Mouse (Mus musculus) embryo, embryonic 11 days (tissue): ENCODE measurements at regions not wholly inside any gene's neighbourhood (a gene's known extent, or its start where the extent isn't known, plus 50 kb on each side); places are given as distances from the start of the nearest gene placed in this dataset.
A peak's percentile ranks its signal among the peaks of the same experiment; 100 is the strongest.

ENCODE experiments used
- DNase-seq: peaks from one replicate; pipeline ENCODE4 v3.0.0-alpha.2; 2015

DNA sequence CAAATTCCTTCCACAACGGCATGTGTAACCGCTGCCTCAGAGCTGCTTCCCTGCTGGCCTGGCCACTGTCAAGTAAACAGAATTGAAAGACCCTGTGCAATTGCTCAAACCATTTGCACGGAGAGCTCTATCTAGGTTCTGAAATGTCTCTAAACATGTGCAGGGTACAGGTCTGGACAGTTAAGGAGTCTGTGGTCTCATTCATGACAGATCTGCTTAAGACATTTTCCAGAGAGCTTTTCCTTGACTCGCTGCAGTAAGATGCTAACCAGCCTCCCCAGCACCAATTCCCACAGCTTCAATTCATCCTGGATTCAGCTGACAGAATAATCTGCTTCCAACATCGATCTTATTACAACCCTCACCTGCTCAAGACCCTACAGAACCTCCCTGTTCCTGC, 235.1 kb upstream of the Mpped2 start:
- peak; percentile 43 for DNase-seq

DNA sequence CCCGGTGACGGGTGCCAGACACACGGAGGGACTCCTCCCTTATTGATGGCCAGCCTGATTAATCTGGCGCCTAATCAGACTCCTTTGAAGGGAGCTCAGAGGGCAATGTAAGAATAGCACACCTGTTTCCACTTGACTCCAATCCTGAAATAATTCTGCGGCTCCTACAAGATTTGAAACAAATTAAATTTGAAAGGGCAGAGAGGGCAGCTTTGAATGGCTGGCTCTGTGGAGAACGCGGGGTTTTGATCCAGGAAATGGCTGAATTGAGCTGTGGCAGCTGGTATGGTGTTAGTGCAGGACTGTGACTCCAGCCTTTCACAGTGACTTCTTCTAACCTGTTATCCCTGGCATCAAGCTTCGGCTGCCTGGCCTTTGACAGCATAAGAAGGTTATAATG, 232.0 kb upstream of the Mpped2 start:
- peak; percentile 68 for DNase-seq

DNA sequence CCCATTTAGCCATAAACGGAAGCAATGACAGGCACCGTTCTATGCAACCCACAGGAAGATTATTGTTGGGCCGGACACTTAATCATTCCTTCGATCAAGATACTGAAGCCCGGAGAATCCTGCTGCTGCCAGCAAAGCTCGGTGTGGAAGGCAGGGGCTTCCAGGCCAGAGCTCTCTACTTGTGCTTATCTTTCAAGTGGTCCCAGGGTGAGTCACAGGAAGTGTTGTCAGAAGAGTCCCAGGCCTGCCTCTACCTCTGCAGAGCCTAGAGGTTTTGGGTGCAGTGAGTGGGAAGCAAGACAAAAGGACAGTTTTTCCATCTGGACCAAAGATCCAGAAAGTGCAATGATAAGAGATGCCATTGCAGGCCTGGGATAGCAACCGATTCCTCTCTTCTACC, 231.6 kb upstream of the Mpped2 start:
- peak; percentile 32 for DNase-seq

DNA sequence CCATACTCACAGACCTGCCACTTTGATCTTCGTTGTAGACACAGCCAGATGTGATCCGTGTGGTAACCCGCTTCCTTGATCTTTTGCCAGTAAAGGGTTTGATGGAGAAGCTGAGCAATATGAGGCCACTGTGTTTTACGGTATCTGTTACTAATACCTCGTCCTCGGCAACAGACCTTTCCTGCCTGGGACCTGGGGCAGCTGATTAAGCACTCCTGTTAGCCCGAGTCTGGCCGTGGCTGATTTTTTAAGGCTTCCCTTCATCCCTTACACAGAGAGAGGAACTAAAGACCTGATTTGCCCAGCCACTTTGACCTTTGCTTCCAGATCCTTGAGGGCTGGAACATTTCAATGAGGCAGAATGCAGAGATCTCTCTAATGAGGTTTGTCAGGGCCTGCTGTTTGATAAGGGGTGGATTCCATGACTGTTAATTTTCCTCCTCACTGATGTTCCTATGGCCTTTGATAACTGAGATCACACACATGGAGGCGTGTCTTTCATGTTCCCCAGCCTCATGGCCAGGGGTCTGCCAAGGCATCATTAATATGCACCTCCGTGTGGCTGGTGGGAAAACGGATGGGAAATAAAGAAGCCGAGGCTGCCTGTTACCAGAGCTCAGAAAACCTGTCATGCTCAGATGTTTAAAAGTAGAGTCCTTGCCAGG, 231.0 kb upstream of the Mpped2 start:
- DNase-seq: peak; percentile 42

DNA sequence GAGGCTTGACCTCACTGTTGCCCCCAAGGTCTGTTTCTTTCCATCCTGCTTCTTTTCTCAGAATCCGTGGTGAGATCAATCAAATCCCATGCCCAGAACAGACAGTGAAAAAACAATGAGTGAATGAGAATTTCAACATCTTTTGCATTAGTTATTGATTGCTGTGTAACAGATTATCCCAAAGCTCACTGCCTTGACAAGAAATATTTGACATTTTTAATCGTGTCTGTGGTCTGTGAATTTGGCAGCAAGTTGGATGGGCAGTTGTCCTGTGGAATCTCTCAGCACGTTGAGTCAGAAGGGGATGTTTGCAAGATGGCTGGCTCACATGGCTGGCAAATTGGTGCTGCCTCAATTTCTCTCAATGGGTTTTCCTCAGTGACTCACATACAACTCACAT, 228.0 kb upstream of the Mpped2 start:
- no peak for DNase-seq

DNA sequence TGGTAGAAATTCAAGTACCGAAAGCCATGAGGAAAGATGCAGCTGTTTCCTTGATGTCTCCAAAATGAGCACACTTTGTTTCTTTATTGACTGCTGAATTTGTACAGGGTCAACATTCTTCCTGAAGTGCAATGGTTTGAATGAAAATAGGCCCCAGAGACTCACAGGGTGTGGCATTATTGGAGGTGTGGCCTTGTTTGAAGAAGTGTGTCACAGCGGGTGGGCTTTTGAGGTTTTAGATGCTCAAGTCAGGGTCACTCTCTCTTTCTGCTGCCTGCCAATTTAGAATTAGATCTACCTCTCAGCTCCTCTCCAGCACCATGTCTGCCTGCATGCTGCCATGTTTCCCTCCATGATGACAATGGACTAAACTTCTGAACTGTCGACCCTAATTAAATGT, 227.2 kb upstream of the Mpped2 start:
- no peak for DNase-seq

DNA sequence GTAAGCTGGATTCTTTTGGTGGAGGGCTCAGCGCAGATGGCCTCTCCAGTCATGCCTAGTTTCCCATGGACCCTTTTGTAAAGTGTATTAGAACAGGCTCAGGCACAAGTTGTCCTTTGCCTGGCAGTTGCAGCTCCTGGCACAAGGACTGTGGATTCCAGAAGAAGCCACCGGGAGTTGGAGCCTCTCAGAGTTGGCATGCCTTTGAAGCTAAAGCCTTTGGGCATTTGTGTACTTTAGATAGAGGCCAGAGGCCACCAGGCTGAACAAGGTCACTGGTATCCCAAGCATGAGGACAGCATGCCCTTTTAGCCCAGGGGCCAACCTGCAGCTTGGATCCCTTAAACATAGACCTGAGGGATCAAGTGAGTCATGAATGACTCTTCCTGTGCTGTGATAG, 223.9 kb upstream of the Mpped2 start:
- no peak for DNase-seq

DNA sequence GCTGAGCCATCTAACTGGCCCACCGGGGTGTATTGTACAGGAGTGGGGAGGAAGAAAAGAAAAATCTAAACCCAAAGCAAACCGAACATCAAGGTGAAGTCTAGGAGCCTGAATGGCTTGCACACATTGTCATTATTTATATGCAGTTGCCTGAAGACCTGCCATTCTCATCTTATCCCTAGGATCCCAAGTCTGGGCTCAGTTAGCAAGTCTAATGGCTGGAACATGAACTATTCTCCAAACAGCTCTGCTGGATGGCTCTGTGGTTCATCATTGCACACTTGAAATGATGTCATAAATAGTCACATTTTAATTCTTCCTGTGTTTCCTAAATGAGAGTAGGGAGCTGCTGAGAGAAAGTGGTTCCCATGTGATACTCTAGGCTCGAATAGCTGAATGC, 219.6 kb upstream of the Mpped2 start:
- no peak for DNase-seq

DNA sequence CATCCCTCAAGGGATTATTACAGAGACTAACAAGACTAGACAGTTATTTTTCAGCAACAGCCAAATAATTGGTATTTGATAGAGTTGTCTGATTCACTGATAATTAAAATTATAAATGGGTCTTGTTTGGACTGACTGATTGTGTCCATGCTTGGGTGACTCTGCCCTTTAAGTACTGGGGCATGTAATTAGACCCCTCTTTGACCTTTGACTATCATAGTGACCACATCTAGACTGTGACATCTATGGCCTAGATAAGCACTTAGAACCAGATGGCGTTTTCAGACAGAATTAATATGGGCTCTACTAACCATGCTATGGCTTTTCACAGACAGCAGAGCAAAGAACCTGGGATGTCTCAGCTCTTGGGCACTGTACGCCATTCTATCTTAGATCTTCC, 215.1 kb upstream of the Mpped2 start:
- DNase-seq: no peak

DNA sequence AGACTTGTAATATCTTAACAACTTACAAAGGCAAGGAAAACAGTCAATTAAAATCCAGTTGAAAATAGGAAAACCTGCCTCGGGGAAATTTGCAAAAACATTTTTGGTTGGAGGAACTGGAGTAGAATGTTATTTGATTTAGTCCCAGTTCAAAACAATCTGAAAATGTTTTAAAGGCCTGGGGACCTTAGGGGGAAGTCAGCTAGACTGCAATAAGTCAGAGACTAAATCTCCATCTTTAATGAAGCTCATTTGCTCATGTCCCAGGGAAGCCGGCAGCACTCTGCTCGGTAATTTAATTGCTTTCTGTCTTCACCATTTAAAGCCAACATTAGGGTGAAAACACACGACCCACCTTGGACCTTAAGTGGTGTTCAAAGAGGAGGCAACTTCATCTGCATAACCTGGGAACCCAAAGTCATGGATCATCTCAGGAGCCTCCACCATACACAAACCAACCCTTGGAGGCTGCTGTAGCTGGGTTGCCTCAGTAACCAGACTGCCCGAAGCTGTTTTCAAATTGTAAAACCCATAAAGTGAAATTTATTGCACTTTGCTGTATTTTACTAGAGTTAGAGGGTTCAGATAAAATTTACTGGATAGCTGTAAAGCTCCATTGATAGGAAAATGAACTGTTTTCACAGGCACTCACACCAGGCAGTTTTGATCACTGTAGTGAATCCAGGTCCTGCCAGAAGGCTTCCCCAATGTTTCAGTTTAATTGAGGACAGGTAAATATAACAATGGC, 205.6 kb upstream of the Mpped2 start:
- no peak for DNase-seq

DNA sequence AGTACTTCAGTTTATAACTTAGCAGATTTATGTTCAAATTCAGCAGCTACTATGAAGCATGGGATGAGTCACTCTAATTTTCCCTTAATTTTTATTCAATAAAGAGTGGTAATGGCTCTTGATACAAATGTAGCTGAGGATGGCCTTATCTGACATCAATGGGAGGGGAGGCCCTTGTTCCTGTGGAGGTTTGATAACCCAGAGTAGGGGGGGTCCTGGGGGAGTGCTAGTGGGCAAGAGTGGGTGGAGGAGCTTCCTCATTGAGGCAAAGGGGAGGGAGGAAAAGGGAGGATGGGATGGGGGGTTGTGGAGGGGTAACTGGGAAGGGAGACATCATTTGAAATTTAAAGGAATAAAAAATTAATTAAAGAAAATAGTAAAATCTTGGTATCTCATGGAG, 194.3 kb upstream of the Mpped2 start:
- no peak for DNase-seq

DNA sequence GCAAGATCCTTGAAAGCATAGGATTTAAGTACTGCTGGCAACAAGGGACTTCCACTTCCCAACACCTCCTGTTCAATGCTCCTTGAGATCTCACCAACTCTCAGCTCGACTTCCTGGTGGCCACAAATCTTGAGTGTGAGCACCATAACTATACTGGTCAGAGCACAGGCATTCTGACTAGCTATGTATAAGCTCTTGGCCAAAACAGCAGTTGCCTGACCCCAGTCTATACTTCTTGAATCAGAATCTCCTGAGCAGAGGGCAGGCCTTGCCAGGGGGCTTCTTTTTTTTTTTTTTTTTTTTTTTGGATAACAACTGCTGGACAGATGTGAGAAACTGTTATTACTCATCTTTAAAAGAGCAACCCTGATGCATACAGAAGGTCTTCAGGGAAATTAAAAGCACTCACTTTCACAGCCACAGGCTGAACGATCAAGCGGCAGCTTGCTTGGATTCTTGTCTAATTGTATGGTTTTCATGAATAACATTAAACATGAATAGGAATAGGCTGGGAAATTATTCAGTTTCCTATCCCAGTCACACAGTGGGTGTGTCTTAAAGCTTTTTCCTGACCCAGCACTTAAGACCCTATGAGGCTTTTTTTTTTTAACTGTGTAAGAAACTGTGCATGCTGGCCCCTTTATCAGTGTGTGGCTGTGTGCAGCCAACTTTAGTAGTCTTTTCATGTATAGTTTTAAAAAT, 193.7 kb upstream of the Mpped2 start:
- peak; percentile 13 for DNase-seq

DNA sequence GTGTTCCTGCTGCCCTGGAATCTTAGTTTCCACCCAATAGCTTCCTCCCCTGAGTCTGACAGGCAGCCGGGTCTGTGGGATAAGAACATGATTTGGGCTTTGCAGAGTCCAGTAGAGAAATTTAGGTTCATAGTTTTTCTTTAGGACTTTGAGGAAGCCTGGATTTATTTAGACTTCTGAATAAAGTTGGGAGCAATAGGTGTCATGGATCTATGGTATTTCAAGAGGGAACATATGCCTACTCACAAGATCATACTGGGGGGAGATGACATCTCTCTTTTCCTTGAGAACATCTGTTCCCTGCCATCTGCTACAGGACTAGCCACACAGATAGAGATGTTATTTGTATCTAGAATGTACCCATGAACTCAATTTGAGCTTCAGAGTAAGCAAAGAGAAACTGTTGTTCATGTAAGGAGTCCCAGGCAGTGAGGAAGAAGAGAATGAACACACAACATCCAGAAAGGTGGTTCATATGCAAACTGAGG, 188.1 kb upstream of the Mpped2 start:
- no peak for DNase-seq

DNA sequence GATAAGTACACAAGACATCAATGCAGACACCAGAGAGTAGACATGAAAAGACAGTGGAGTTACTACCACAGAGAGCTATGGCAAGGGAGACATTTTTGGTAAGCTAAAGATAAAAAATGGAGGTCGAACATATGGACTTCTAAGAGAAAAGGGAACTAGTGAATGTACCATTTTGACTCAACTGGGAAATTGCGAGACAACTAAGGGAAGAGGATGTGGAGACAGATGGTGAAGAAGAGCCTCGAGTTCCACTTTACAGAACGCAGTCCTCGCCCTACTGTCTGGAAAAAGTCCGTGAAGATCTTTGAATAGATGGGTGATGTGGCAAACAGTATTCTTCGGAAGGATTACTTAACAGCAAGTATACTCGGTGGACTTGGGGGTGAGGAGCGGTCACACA, 181.2 kb upstream of the Mpped2 start:
- no peak for DNase-seq

DNA sequence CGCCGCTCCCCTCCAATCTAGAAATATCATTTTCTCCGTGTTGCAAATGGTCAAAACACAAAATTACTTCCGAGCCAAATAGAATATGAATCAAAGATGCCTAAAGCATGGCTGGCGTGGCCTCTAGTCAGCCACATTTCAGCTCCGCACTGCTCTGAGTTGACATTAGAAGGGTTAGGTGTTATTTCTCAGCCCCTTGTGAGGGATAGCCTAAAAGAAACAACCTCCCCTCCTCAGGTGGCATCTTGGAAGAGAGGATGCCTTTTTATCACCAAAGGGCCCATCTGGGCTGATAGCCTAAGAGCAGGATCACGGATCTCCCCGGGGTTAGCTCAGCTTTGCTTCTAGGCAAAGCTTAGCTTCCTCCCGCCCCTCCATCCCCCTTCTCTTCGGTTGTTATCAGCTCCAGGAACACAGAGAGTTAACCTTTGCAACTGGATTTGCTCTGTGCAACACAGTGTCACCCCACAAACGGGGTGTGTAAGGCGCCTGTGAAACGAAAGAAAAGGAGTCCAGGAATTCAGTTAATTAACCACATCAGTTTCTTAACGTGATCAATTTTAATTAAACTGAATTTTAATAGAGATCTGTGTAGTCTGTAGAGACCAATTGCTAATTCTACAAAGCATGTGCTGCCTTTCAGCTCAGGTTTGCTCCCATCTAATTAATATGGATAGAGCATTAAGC, 180.6 kb upstream of the Mpped2 start:
- DNase-seq: peak; percentile 20

DNA sequence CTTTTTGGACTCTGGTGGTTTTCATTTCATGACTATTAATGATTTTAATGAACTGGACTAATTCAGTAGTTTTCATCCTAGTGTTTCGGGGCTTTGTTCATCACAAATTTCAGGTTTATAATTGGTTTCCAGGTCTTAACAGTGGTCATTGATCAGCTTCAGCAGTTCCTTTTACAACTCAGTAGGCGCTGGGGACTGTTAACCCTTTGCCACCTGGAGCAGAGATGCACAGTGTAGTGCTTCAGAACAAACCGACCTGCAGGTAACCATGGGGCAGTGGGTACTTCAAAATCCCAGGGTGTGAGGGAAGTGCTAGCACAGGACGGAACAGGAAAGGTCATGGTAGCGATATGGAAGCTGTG, 180.1 kb upstream of the Mpped2 start:
- DNase-seq: peak; percentile 15

DNA sequence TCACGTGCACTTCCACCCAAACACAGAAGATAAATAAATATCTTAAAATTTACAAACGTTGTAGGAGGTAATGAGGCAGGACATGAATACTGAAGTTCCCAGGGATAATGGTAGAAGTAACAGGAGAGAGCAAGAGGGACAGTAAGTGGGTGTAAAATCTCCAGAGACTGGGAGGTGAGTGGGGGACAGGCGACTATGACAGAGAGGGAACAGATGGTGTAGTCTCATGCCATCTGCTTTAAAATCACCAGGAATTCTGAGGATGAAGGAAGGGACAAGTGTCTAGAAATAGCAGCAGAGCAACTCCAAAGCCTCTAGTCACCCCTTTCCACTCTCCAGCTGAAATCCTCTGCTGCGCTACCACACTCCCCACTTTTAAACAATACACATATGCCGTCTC, 175.8 kb upstream of the Mpped2 start:
- DNase-seq: no peak

DNA sequence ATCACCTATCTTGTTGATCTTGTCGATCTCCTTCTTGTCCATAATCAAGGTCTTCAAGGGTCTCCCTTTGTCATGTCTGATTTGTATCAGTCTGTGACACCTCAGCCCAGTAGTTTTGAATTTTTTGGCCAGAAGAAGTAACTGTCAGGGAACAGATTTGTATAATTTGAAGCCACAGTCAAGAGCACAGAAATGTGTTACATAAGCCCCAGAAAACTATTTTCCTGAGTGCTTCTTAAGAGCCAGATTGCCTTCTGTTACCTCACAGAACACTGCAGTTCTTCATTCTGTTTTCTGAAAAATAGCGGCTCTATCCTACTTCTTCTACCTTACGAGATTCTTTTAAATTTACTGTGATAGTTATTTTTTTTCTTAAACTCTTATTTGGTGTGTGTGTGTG, 170.1 kb upstream of the Mpped2 start:
- DNase-seq: no peak

DNA sequence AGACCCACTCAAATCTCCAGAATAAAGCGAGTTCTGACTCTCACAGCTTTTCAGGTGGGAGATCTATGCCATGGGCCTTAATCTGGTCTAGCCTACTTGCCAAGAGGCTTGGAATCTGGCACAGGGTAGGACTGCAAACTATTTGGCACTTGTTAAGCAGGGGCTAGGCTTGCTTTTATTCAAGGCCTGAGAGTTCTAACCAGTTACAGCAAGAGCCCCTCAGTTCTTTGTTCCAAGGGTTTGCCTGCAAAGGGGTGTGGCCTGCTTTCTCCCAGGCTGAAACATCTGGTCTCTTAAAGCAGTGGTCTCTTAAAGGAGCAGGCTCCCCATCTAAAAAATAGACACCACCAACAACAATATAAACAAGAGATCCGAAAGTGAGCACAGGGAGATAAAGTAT, 166.1 kb upstream of the Mpped2 start:
- peak; percentile 78 for DNase-seq

DNA sequence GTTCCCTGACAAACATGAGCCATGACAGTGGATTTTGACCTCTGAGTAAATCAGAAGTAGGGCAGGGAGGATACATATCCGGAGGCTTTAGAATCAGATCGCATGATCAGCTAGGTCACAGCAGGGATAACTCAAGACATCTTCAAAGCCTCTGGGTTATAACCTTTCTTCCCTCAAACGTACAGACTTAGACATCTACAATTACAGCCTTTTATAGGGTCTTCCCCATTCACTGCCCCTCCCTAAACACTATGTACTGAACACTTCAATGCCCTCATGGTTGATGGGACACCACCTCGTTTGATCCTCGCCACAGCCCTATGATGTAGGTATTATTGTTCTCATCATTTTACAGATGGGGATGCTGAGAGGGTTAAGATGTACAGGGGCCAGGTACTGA, 163.8 kb upstream of the Mpped2 start:
- DNase-seq: no peak

DNA sequence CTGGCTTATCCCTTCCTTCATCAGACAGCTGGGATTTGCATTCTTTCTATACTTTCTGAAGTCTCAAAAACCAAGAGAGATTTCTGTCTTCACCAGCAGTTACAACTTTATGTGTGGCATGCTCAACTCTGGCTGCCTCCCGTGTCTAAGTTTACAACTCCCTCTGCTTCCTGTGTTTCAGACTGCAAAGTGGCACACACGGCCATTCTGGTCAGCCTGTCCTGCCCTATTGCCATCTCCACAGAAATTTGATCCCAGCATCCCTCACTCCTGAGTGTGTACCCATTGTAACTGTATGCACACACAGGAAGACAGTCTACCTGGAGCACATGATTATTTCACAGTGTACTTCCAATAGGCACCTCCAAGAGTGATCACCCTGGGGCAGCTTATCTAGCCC, 163.3 kb upstream of the Mpped2 start:
- DNase-seq: no peak

DNA sequence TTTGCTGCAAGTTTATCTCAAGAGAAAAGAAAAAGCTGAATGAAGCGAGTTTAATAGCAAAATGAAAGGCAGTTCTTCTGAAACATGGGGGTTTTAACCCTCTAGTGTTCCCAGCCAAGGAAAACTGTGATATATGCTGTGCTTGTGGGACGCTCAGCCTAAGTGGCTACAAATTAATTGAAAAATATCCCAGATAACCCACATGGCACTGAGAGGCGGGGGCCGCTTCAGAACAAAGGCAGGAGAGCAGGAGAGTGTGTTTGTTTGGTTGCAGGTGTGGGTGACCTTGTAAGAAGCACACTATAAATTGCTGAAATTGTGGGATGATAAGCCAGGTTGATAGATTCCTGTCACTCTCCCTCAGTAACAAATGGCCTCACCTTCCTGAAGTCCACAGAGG, 154.7 kb upstream of the Mpped2 start:
- no peak for DNase-seq

DNA sequence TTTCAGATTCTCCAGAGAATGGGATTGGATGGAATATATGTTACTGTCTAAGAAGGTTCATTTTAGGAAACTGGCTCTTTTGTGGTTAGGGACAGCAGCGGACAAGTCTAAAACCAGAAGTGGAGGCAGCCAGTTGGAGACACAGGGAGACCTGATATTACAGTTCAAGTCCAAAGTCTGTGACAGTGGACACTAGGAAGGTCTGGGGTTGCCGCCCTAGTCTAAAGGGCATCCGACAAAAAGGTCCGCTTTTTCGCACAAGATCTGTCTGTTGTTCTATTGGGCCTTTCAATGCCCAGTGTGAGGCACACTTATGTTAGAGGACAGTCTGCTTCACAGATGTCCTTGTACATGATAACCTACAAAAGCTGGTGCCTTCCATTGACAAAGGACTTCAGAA, 152.9 kb upstream of the Mpped2 start:
- no peak for DNase-seq

DNA sequence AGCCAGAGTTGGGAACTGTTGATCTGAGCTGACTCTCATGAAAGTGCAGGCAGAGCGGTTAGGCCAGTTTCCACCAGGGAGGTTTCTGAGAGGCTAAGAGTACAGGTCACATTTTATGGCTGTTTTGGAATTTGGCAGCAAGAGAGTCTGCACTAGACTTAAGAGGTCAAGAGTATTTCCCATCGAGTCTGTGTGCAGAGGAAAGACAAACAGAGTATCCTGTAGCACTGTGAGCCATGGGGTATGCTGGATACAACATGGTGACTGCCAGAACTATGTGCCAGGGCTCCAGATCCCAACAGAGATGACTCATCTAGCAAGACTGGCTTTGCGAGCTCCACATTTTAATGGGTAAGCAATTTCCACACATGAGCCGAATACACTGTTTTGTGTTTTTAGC, 146.0 kb upstream of the Mpped2 start:
- no peak for DNase-seq
